Mouse (Mus musculus): ENCODE measurements around the gene Plekhj1. TPM values are rescaled to one million over a fixed set of nuclear protein-coding genes. Genes with fewer than 3 reads are reported as not detected.

The Plekhj1 gene
- total RNA-seq, 2 experiments from 2014 or later: 63.6 to 71.6 TPM

GRCm38 (mm10) chr10:80787517-80787916, 10.9 kb downstream of the Plekhj1 start:
- DNase-seq (ENCODE audit: extremely low spot score in 1 of 2, low spot score in 1 of 2): no peak

GRCm38 (mm10) chr10:80785963-80786362, 12.5 kb downstream of the Plekhj1 start:
- DNase-seq (ENCODE audit: extremely low spot score in 1 of 2, low spot score in 1 of 2): no peak

- no peak for DNase-seq (ENCODE audit: extremely low spot score in 1 of 2, low spot score in 1 of 2)
These were observed 13.6 kb downstream of the Plekhj1 start for GRCm38 (mm10) chr10:80784871-80785270.

- no peak for DNase-seq (ENCODE audit: extremely low spot score in 1 of 2, low spot score in 1 of 2)
These were observed 14.1 kb downstream of the Plekhj1 start for GRCm38 (mm10) chr10:80784302-80784701.

GRCm38 (mm10) chr10:80779565-80779964, 18.9 kb downstream of the Plekhj1 start:
- no peak for DNase-seq (ENCODE audit: extremely low spot score in 1 of 2, low spot score in 1 of 2)

- no peak for DNase-seq (ENCODE audit: extremely low spot score in 1 of 2, low spot score in 1 of 2)
These were observed 21.3 kb downstream of the Plekhj1 start for GRCm38 (mm10) chr10:80777123-80777522.

- DNase-seq (ENCODE audit: extremely low spot score in 1 of 2, low spot score in 1 of 2): no peak
These were observed 22.0 kb downstream of the Plekhj1 start for GRCm38 (mm10) chr10:80776358-80776869.

GRCm38 (mm10) chr10:80775731-80776130, 22.7 kb downstream of the Plekhj1 start:
- DNase-seq (ENCODE audit: extremely low spot score in 1 of 2, low spot score in 1 of 2): no peak

GRCm38 (mm10) chr10:80774981-80775380, 23.4 kb downstream of the Plekhj1 start:
- no peak for DNase-seq (ENCODE audit: extremely low spot score in 1 of 2, low spot score in 1 of 2)

- DNase-seq (ENCODE audit: extremely low spot score in 1 of 2, low spot score in 1 of 2): peak; percentile 75 to 90
These were observed 23.9 kb downstream of the Plekhj1 start for GRCm38 (mm10) chr10:80774549-80774948.

- DNase-seq (ENCODE audit: extremely low spot score in 1 of 2, low spot score in 1 of 2): no peak
These were observed 24.6 kb downstream of the Plekhj1 start for GRCm38 (mm10) chr10:80773816-80774215.

- DNase-seq (ENCODE audit: extremely low spot score in 1 of 2, low spot score in 1 of 2): no peak
These were observed 30.1 kb downstream of the Plekhj1 start for GRCm38 (mm10) chr10:80768365-80768764.

- no peak for DNase-seq (ENCODE audit: extremely low spot score in 1 of 2, low spot score in 1 of 2)
These were observed 32.1 kb downstream of the Plekhj1 start for GRCm38 (mm10) chr10:80766161-80766815.

GRCm38 (mm10) chr10:80765746-80766145, 32.7 kb downstream of the Plekhj1 start:
- no peak for DNase-seq (ENCODE audit: extremely low spot score in 1 of 2, low spot score in 1 of 2)

GRCm38 (mm10) chr10:80763502-80763901, 34.9 kb downstream of the Plekhj1 start:
- DNase-seq (ENCODE audit: extremely low spot score in 1 of 2, low spot score in 1 of 2): no peak

GRCm38 (mm10) chr10:80761821-80762220, 36.6 kb downstream of the Plekhj1 start:
- DNase-seq (ENCODE audit: extremely low spot score in 1 of 2, low spot score in 1 of 2): no peak

- DNase-seq (ENCODE audit: extremely low spot score in 1 of 2, low spot score in 1 of 2): no peak
These were observed 37.6 kb downstream of the Plekhj1 start for GRCm38 (mm10) chr10:80760596-80761524.

- no peak for DNase-seq (ENCODE audit: extremely low spot score in 1 of 2, low spot score in 1 of 2)
These were observed 39.8 kb downstream of the Plekhj1 start for GRCm38 (mm10) chr10:80758651-80759050.

GRCm38 (mm10) chr10:80757717-80758116, 40.7 kb downstream of the Plekhj1 start:
- DNase-seq (ENCODE audit: extremely low spot score in 1 of 2, low spot score in 1 of 2): peak in 1 of 2 experiments; percentile 39

- no peak for DNase-seq (ENCODE audit: extremely low spot score in 1 of 2, low spot score in 1 of 2)
These were observed 41.5 kb downstream of the Plekhj1 start for GRCm38 (mm10) chr10:80756967-80757366.

GRCm38 (mm10) chr10:80756509-80756908, 41.9 kb downstream of the Plekhj1 start:
- DNase-seq (ENCODE audit: extremely low spot score in 1 of 2, low spot score in 1 of 2): no peak

All from layer of hippocampus, postnatal 25 days (tissue).